In genomic region chr1:155216844-155217243, GRCm38 (mm10) we compare ENCODE assay signal across 12 mouse cellular contexts. TPM values are rescaled to one million over a fixed set of nuclear protein-coding genes. Genes with fewer than 3 reads are reported as not detected.
DNase-seq lines count a peak whose midpoint lies in the region; ATAC-seq and TF ChIP-seq lines count a peak whose summit lies in the region.
"Had no signal": no experiment of that assay in that cellular context is flagged by ENCODE, and none has a peak within 500 bp of the region (broad histone marks: within the 10 kb centered on the region; RNA-seq: fewer than 3 reads in every experiment).

No protein-coding gene starts in this region.

- H3K27ac ChIP-seq in forebrain, embryonic 10.5 days: peak overlapping the region; percentile 62
- no peak overlapping the region for H3K27ac ChIP-seq in forebrain, embryonic 14.5 days (ENCODE audit: low read depth, low read length)
- H3K27ac ChIP-seq in layer of hippocampus, adult 2 months: peak overlapping the region; percentile 88
- H3K27ac ChIP-seq in CH12.LX (ENCODE audit: insufficient read depth, low read depth): no peak overlapping the region
- peak overlapping the region; percentile 52 for H3K27ac ChIP-seq in limb, embryonic 11.5 days (replicated peaks; ENCODE audit: low read depth, low read length)
- H3K27ac ChIP-seq: heart, adult 2 months had no signal

- ATAC-seq in forebrain, embryonic 14.5 days: no peak
- ATAC-seq in limb, embryonic 11.5 days (ENCODE audit: insufficient number of reproducible peaks, low FRiP score, low TSS enrichment, low read depth): no peak

- H3K27me3 ChIP-seq in forebrain, embryonic 10.5 days (ENCODE audit: poor library complexity, severe bottlenecking): peaks cover 30% of the 10 kb centered on the region
- H3K27me3 ChIP-seq in forebrain, embryonic 14.5 days (replicated peaks; ENCODE audit: control insufficient read depth, insufficient read depth, low read length): no peaks in the 10 kb centered on the region
- no peaks in the 10 kb centered on the region for H3K27me3 ChIP-seq in CH12.LX (replicated peaks)
- no peaks in the 10 kb centered on the region for H3K27me3 ChIP-seq in limb, embryonic 11.5 days (ENCODE audit: control insufficient read depth, insufficient read depth, low read length)

- no peak for TF ChIP-seq EP300 in CH12.LX (IDR thresholded peaks at IDR 0.05; ENCODE audit: low read length)

- TF ChIP-seq POLR2A in CH12.LX (IDR thresholded peaks at IDR 0.05; ENCODE audit: low read depth, low read length): no peak

- H3K4me3 ChIP-seq in forebrain, embryonic 10.5 days: no peak overlapping the region
- no peak overlapping the region for H3K4me3 ChIP-seq in forebrain, embryonic 14.5 days (ENCODE audit: low read depth, low read length)
- no peak overlapping the region for H3K4me3 ChIP-seq in layer of hippocampus, adult 2 months
- no peak overlapping the region for H3K4me3 ChIP-seq in CH12.LX (replicated peaks in 1 of 3; ENCODE audit: low read depth in 2 of 3, low read length in 2 of 3, poor library complexity in 1 of 3)
- no peak overlapping the region for H3K4me3 ChIP-seq in limb, embryonic 11.5 days (ENCODE audit: low read depth, low read length)
- H3K4me3 ChIP-seq: heart, adult 2 months had no signal

- in situ Hi-C loops in CH12.LX (cut with MboI; ENCODE audit: low pct_ligation_motif_present, low pct_unique_long_range_greater_than_20kb, low sequenced_read_pairs): loop anchor here (25.0 kb wide), 1 partner anchor 930 kb away; no protein-coding TSS in a partner anchor

- TF ChIP-seq CTCF in layer of hippocampus, adult 2 months (conservative IDR thresholded peaks at IDR 0.05): no peak
- no peak for TF ChIP-seq CTCF in CH12.LX (conservative IDR thresholded peaks at IDR 0.05 in 1 of 2, IDR thresholded peaks at IDR 0.05 in 1 of 2; ENCODE audit: low read depth in 2 of 2, low read length in 2 of 2)

- no peak for TF ChIP-seq RAD21 in CH12.LX (IDR thresholded peaks at IDR 0.05; ENCODE audit: low read depth, low read length)

- DNase-seq in forebrain, embryonic 10.5 days (ENCODE audit: extremely low spot score, low spot score): no peak
- no peak for DNase-seq in forebrain, embryonic 14.5 days (ENCODE audit: low spot score)
- no peak for DNase-seq in layer of hippocampus, adult 2 months (ENCODE audit: low spot score in 2 of 2)
- DNase-seq in layer of hippocampus, postnatal 25 days (ENCODE audit: extremely low spot score in 1 of 2, low spot score in 1 of 2): no peak
- DNase-seq in CH12.LX (ENCODE audit: extremely low read depth): no peak
- DNase-seq in limb, embryonic 11.5 days (ENCODE audit: low spot score): no peak
- DNase-seq in gastrocnemius, postnatal 10 days: no peak
- no peak for DNase-seq in spleen, adult 18-20 months
- DNase-seq: adrenal gland, postnatal 36 days; heart, adult 2 months; lung, postnatal 10 days had no signal

- dilution Hi-C loops in CH12.LX (cut with MboI; ENCODE audit: extremely low pct_ligation_motif_present, extremely low pct_unique_long_range_greater_than_20kb, low sequenced_read_pairs): loop anchor here (25.0 kb wide), 1 partner anchor 180 kb away; no protein-coding TSS in a partner anchor

- H3K36me3 ChIP-seq in forebrain, embryonic 10.5 days (replicated peaks): peaks cover 10% of the 10 kb centered on the region
- H3K36me3 ChIP-seq in forebrain, embryonic 14.5 days (ENCODE audit: control insufficient read depth, insufficient read depth, low read length): no peaks in the 10 kb centered on the region
- peaks cover 0 to 40% of the 10 kb centered on the region in 2 experiments for H3K36me3 ChIP-seq in CH12.LX (replicated peaks in 1 of 2; ENCODE audit: control insufficient read depth in 1 of 2, insufficient read depth in 1 of 2, low read length in 1 of 2)
- H3K36me3 ChIP-seq in limb, embryonic 11.5 days (ENCODE audit: control insufficient read depth, insufficient read depth, low read length): no peaks in the 10 kb centered on the region; the same call in 1 of the 2 replicates

- no peak overlapping the region for H3K4me2 ChIP-seq in forebrain, embryonic 14.5 days (ENCODE audit: low read length)
- no peak overlapping the region for H3K4me2 ChIP-seq in CH12.LX (ENCODE audit: insufficient read depth, low read depth, poor library complexity, severe bottlenecking)
- no peak overlapping the region for H3K4me2 ChIP-seq in limb, embryonic 11.5 days (ENCODE audit: low read depth, severe bottlenecking)

- WGBS in forebrain, embryonic 10.5 days: 90% methylated on average over 6 of the region's 6 CpGs
- WGBS in forebrain, embryonic 14.5 days: 66% methylated on average over 6 of the region's 6 CpGs
- 43% methylated on average over 6 of the region's 6 CpGs for WGBS in limb, embryonic 11.5 days

- no peak overlapping the region; the same call in 1 of the 2 replicates for H3K9ac ChIP-seq in forebrain, embryonic 14.5 days (ENCODE audit: low read length)
- H3K9ac ChIP-seq in CH12.LX (ENCODE audit: insufficient read depth, low read depth): no peak overlapping the region
- no peak overlapping the region for H3K9ac ChIP-seq in limb, embryonic 11.5 days (ENCODE audit: low read length)

- H3K9me3 ChIP-seq in forebrain, embryonic 10.5 days: no peaks in the 10 kb centered on the region
- H3K9me3 ChIP-seq in forebrain, embryonic 14.5 days (replicated peaks; ENCODE audit: control insufficient read depth, low read length): no peaks in the 10 kb centered on the region
- no peaks in the 10 kb centered on the region for H3K9me3 ChIP-seq in CH12.LX (replicated peaks; ENCODE audit: low read length)
- no peaks in the 10 kb centered on the region for H3K9me3 ChIP-seq in limb, embryonic 11.5 days (ENCODE audit: control insufficient read depth, low read length)

- no peaks in the 10 kb centered on the region for H3K79me2 ChIP-seq in CH12.LX (replicated peaks; ENCODE audit: control insufficient read depth, extremely low read depth, insufficient read depth, poor library complexity, severe bottlenecking)

- peaks cover 67% of the 10 kb centered on the region for H3K4me1 ChIP-seq in forebrain, embryonic 10.5 days
- peaks cover 21% of the 10 kb centered on the region for H3K4me1 ChIP-seq in forebrain, embryonic 14.5 days (ENCODE audit: control insufficient read depth, insufficient read depth, low read length)
- peaks cover 3 to 7% of the 10 kb centered on the region in 2 experiments; a peak in 3 of 4 replicates for H3K4me1 ChIP-seq in CH12.LX (ENCODE audit: control insufficient read depth in 1 of 2, insufficient read depth in 2 of 2)
- H3K4me1 ChIP-seq in limb, embryonic 11.5 days (ENCODE audit: control insufficient read depth, insufficient read depth, low read length): peaks cover 41% of the 10 kb centered on the region

TF ChIP-seq in CH12.LX, 34 proteins besides CTCF, POLR2A, EP300 and RAD21:
- TF ChIP-seq CHD1 (IDR thresholded peaks at IDR 0.05; ENCODE audit: low read depth, low read length) (no peak), KAT2A (IDR thresholded peaks at IDR 0.05; ENCODE audit: insufficient replicate concordance, low read length) (no peak), IRF4 (IDR thresholded peaks at IDR 0.05; ENCODE audit: low read depth, low read length) (0 out of 2 replicates have a peak, but pooled peaks have one; percentile 4)
TF ChIP-seq in CH12.LX: peak in this region for 1.

RNA-seq across cellular contexts. Expression of gene BC034090, which starts 27.4 kb away (rescaled TPM):
- polyA plus RNA-seq in forebrain, embryonic 10.5 days (2016; fragmentation: Nextera tagmentation; extraction: Ambion mirVana): 3.6 and 4.4 TPM in 2 replicates
- 2.4 TPM in 2 replicates for polyA plus RNA-seq in forebrain, embryonic 14.5 days (2014; fragmentation: Nextera tagmentation; extraction: Ambion mirVana)
- 1 to 10 TPM; 7.9 to 8.2 TPM for total RNA-seq in layer of hippocampus, adult 2 months (2021)
- total RNA-seq in layer of hippocampus, postnatal 25 days (2021): 10 to 100 TPM in 1 of 2 experiments, 1 to 10 TPM in 1; 8.1 to 11.6 TPM
- total RNA-seq in CH12.LX (2012; rRNA removed): 1.5 and 1.6 TPM in 2 replicates
- total RNA-seq in CH12.LX (2014; rRNA removed): 3.0 and 3.3 TPM in 2 replicates
- 3.8 and 4.6 TPM in 2 replicates for polyA plus RNA-seq in CH12.LX (2012; ENCODE audit: insufficient read length, low read depth)
- 2.8 and 3.8 TPM in 2 replicates for polyA plus RNA-seq in limb, embryonic 11.5 days (2014; fragmentation: Nextera tagmentation; extraction: Ambion mirVana)
- 10 to 100 TPM in 1 of 2 experiments, 1 to 10 TPM in 1; 3.8 to 10.3 TPM for total RNA-seq in gastrocnemius, postnatal 10 days (2021)
- total RNA-seq: common myeloid progenitor, adult 5-6 weeks had no signal

RNA-seq across cellular contexts. Expression of gene Stx6, which starts 58.3 kb away (rescaled TPM):
- polyA plus RNA-seq in forebrain, embryonic 10.5 days (2016; fragmentation: Nextera tagmentation; extraction: Ambion mirVana): 82.1 and 84.3 TPM in 2 replicates
- polyA plus RNA-seq in forebrain, embryonic 14.5 days (2014; fragmentation: Nextera tagmentation; extraction: Ambion mirVana): 97.7 and 109 TPM in 2 replicates
- total RNA-seq in layer of hippocampus, adult 2 months (2021): 100 to 1,000 TPM; 124 to 129 TPM
- 100 to 1,000 TPM; 118 to 122 TPM for total RNA-seq in layer of hippocampus, postnatal 25 days (2021)
- total RNA-seq in CH12.LX (2012; rRNA removed) (26.4 and 31.8 TPM in 2 replicates), CH12.LX (2014; rRNA removed) (26.0 and 30.8 TPM in 2 replicates)
- 33.4 and 35.3 TPM in 2 replicates for polyA plus RNA-seq in CH12.LX (2012; ENCODE audit: insufficient read length, low read depth)
- 91.8 and 116 TPM in 2 replicates for polyA plus RNA-seq in limb, embryonic 11.5 days (2014; fragmentation: Nextera tagmentation; extraction: Ambion mirVana)
- total RNA-seq in gastrocnemius, postnatal 10 days (2021): 10 to 100 TPM; 26.8 to 27.4 TPM

Comparison
In these comparisons a context has a peak if more than half of its experiments do, and no peak if none do; other contexts are left out.
1. H3K27ac ChIP-seq: peak in forebrain, embryonic 10.5 days (single experiment), layer of hippocampus, adult 2 months (single experiment) and limb, embryonic 11.5 days (single experiment); none in forebrain, embryonic 14.5 days (single experiment) and CH12.LX (single experiment).